Mouse (Mus musculus): ENCODE measurements around the gene Elane.
"Not testable (repeated sequence)": the region's sequence is repeated elsewhere in the genome, so short reads cannot be mapped to it uniquely, and the experiment has no call there.

Elane gene

GRCm38 (mm10) chr10:79883297-79884084 is 2.6 kb upstream of the Elane start:
- DNase-seq, result peak; percentile 90

DNA sequence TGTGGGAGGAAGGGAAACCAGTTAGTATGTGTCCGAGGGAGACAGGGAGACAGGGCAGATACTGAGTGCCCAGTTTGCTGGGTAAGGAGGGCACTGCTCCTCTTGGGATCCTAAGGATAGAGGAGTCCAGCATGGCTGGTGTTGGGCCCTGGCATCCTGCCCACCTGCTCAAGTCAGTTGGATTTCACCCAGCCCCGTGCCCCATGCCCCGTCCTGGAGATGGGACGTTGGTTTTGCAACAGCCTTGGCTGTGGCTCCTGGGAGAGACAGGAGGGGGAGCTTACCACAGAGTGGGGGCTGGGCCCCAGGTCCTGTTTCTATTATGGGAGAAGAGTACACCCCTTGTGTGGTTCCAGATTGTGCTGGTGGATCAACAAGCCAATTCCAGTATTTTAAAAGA is 1.6 kb upstream of the Elane start:
- DNase-seq, result peak; percentile 90

GRCm38 (mm10) chr10:79884938-79885337 is 1.1 kb upstream of the Elane start:
- not testable (repeated sequence) for DNase-seq

DNA sequence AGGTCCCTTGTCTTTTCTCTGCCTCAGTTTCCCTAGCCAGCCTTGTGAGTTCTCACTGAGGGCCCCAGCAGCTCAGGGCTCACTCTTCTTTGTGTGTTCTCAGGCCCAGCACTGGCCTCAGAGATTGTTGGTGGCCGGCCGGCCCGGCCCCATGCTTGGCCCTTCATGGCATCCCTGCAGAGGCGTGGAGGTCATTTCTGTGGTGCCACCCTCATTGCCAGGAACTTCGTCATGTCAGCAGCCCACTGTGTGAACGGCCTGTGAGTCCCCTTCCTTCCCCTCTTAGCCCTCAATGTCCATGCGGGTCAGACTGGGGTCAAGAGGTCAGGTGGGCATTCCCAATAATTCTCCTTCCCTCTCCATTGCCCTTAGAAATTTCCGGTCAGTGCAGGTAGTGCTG is 564 bp downstream of the Elane start:
- DNase-seq, result no peak

GRCm38 (mm10) chr10:79889386-79889785 is 3.3 kb downstream of the Elane start:
- peak; percentile 74 for DNase-seq

GRCm38 (mm10) chr10:79890670-79891069 is 4.6 kb downstream of the Elane start, which contains the start of gene Cfd:
Gene Cfd (plus strand): TSS chr10:79890853.
- no peak for DNase-seq

DNA sequence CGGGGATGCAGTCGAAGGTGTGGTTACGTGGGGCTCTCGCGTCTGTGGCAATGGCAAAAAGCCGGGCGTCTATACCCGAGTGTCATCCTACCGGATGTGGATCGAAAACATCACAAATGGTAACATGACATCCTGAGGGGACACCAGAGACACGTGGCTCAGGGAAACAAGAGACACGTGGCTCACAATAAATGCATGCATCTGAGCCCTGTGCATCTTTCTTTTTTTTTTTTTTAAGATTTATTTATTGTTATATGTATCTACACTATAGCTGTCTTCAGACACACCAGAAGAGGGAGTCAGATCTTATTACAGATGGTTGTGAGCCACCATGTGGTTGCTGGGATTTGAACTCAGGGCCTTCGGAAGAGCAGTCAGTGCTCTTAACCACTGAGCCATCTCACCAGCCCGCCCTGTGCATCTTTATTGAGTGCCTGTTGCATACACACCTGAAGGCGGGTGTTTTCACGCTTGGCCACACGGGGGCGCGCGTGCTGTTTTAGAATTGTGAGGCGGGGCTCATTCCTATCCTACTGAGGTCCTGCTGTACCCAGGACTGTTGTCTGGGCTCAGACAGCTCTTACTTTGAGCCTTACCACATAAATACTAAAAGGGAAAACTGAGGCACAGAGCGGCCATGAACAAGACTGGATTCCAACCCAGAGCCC is 6.5 kb downstream of the Elane start:
- peak; percentile 85 for DNase-seq

GRCm38 (mm10) chr10:79896306-79896705 is 10.3 kb downstream of the Elane start:
- no peak for DNase-seq

GRCm38 (mm10) chr10:79896814-79897213 is 10.8 kb downstream of the Elane start:
- no peak for DNase-seq

DNA sequence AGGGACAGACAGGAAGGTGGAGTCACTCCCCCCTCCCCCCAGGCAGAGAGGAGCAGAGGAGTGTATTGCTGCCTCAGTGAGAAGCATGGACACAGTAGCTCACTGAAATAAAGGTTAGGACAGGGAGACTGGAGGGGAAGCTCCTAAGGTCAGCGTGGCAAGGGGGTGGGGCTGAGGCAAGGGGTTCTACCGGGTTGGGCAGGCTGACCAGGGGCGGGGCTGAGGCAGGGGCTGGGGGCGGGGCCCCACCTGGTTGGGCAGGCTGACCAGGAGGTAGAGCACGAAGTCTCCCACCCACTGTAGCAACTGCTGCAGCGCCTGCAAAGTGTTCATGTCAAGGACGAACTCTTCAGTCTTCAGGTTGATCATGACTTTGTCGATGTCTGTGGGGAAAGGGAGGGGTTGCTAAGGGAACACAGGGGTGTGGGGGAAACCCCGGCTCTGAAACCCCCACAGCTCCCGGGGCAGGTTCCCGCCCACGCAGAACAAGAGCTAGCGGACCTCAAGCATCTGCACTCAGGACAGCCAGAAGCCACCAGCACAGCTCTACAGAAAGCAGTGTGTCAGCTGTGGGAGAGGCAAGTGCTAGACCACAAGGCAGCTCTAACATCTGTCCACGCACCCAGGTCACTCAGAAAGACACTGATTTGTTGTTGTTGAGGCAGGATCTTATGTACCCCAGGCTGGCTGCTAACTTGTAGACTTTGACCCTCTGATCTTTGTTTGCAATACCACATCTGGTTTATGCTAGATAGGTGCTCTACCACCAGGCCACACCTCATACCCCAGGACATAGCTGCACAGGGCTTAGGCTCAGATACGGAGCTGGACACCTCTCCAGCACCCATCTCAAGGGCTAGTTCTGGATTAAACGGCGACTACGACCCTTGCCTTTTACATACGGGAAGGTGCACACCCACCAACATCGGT is 11.5 kb downstream of the Elane start:
- no peak for DNase-seq

- DNase-seq, result no peak
Observed at GRCm38 (mm10) chr10:79900951-79901410, 14.9 kb downstream of the Elane start.

GRCm38 (mm10) chr10:79906712-79907111 is 20.7 kb downstream of the Elane start:
- no peak for DNase-seq

DNA sequence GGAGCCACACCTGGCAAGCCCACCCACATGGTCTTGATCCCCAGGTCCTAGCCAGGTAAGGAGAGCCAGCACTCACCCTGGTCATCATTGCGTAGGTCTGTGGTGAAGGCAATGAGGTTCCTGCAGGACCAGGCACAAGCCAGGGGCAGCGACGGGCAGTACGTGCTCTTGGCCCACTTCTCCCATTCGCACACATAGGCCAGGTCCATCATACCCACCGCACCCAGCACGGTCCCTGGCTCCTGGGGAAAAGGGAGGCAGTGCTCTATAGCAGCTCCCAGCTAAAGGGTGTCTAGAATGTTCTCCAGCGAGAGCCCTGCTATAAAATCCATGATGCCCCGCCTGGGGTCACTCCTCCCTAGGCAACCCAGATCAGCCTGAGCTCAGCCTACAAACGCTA is 21.4 kb downstream of the Elane start:
- no peak for DNase-seq

DNA sequence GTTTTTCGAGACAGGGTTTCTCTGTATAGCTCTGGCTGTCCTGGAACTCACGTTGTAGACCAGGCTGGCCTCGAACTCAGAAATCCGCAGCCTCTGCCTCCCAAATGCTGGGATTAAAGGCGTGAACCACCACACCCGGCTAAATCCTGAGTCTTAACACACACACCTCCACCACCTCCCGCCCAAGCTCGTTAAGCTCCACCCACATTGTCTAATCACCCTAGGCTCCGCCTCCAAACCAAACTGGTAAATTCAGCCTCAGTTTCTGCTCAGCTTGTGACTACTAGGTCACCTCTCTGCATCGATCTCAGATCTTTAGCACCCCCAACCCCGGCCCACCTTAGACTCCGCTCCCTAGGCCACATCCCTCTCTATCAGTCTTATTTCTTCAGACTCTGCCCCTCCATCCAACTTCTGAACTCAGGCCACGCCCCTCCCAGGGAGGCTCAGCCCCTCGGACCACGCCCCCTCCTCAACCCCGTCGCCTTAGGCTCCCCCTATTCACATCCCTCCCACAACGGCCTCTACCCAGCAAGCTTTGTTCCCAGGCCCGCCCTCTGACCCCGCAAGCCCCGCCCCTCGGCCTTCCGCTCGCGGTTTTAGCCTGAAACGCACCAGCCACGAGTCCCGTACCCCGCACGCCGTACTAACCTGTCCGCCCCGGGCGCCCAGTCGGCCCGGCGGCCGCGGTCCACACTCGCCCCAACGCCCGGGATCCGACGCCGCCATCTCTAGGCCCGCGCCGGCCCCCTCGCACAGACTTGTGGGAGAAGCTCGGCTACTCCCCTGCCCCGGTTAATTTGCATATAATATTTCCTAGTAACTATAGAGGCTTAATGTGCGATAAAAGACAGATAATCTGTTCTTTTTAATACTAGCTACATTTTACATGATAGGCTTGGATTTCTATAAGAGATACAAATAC is 22.4 kb downstream of the Elane start, which contains the start of gene Med16:
Gene Med16, minus strand, starts transcription at position 757 of the 925 bp plus-strand sequence.
- peak; percentile 98 for DNase-seq

- DNase-seq, result peak; percentile 80
Observed at GRCm38 (mm10) chr10:79909092-79909922, 23.3 kb downstream of the Elane start.

DNA sequence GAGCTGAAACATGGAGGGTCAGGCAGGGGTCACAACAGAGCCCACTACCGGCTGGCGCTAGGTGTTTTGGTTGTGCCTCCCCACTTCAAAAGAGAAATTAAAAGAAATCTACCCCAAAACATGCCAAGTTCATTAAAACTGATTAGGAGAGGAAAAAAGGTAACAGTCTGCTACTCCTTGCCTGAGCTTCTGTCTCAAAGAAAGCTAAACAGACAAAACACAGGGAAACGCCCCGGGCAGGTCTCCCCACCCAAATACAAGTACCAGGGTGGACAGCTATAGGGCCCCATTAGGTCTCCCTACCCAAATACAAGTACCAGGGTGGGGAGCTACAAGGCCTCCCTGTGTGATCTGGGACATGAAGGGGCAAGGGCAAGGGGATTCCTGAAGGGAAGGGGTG is 24.5 kb downstream of the Elane start, which contains the start of gene Gm26602:
Gene Gm26602, plus strand, starts transcription at position 301 of the 400 bp plus-strand sequence.
- DNase-seq, result no peak

DNA sequence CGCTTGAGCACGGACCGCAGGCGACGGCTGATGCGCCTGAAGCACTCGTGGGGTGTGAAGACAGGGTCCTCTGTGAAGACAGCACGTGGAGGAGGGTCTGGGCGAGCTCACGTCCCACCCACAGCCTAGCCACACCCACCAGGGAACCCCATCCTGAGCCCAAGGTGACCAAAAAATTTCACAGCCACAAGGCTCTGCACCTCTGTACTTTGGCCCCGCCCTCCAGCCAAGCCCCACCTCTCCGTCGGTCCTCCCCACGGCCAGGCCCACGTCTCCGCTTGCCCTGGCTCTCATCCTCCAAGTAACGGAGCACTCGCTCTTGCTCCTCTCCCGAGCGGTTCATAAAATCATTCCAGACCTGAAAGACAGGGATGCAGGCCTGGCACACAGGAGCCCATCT is 26.4 kb downstream of the Elane start:
- DNase-seq, result no peak

- no peak for DNase-seq
Observed at GRCm38 (mm10) chr10:79914131-79914947, 28.3 kb downstream of the Elane start.

- DNase-seq, result no peak
Observed at GRCm38 (mm10) chr10:79914948-79915596, 29.0 kb downstream of the Elane start.
